Mouse (Mus musculus) heart, postnatal 10 days (tissue): ENCODE results near the gene Cers1. TPM values are rescaled to one million over a fixed set of nuclear protein-coding genes. Genes with fewer than 3 reads are reported as not detected.

ENCODE experiments used
- DNase-seq, 2 experiments: peaks; one replicate each; pipeline ENCODE4 v3.0.0; 2021
- intact Hi-C: fragments of 180-260 bp; cut with DNase I; formaldehyde crosslinking; loops from one replicate; pipeline ENCODE4 v1.15.1; 2025
- total RNA-seq, 2 experiments: library from RNA; stranded (reverse); gene quantifications; 2 replicates each; pipeline ENCODE4 v1.2.3; 2021

The Cers1 gene
- under 1 TPM; 0.57 to 0.67 TPM for total RNA-seq

GRCm38 (mm10) chr8:70315624-70316510 lies at the start of gene Cers1:
Gene Cers1 (plus strand): TSS chr8:70315775.
- intact Hi-C loops: loop anchor here (5.0 kb wide), 1 partner anchor 134 kb away; no protein-coding TSS in a partner anchor
- DNase-seq: peak; percentile 56 to 69

GRCm38 (mm10) chr8:70267674-70268073 lies 47.9 kb upstream of the Cers1 start:
- DNase-seq: no peak
- intact Hi-C loops: no loop called here

- intact Hi-C loops: no loop called here
- DNase-seq: no peak
Observed at GRCm38 (mm10) chr8:70268311-70268710, 47.3 kb upstream of the Cers1 start.

GRCm38 (mm10) chr8:70268799-70269565 lies 46.6 kb upstream of the Cers1 start:
- DNase-seq: peak in 1 of 2 experiments; percentile 53
- intact Hi-C loops: no loop called here

GRCm38 (mm10) chr8:70272949-70273348 lies 42.6 kb upstream of the Cers1 start:
- DNase-seq: no peak
- intact Hi-C loops: no loop called here

- no peak for DNase-seq
- intact Hi-C loops: no loop called here
Observed at GRCm38 (mm10) chr8:70274350-70274749, 41.2 kb upstream of the Cers1 start.

GRCm38 (mm10) chr8:70276476-70276875 lies 39.1 kb upstream of the Cers1 start:
- DNase-seq: peak in 1 of 2 experiments; percentile 58
- intact Hi-C loops: no loop called here

- intact Hi-C loops: no loop called here
- no peak for DNase-seq
Observed at GRCm38 (mm10) chr8:70278175-70278574, 37.4 kb upstream of the Cers1 start.

GRCm38 (mm10) chr8:70279266-70279665 lies 36.3 kb upstream of the Cers1 start:
- no peak for DNase-seq
- intact Hi-C loops: no loop called here

GRCm38 (mm10) chr8:70281001-70281400 lies 34.6 kb upstream of the Cers1 start:
- intact Hi-C loops: no loop called here
- DNase-seq: no peak

GRCm38 (mm10) chr8:70282603-70283135 lies 32.9 kb upstream of the Cers1 start, which contains the start of gene Homer3:
Gene Homer3 (plus strand): TSS chr8:70282827.
- intact Hi-C loops: no loop called here
- peak; percentile 93 for DNase-seq

- intact Hi-C loops: no loop called here
- DNase-seq: peak in 1 of 2 experiments; percentile 59
Observed at GRCm38 (mm10) chr8:70283136-70284077, 32.2 kb upstream of the Cers1 start.

GRCm38 (mm10) chr8:70284421-70284820 lies 31.2 kb upstream of the Cers1 start:
- DNase-seq: no peak
- intact Hi-C loops: no loop called here

- no peak for DNase-seq
- intact Hi-C loops: no loop called here
Observed at GRCm38 (mm10) chr8:70285304-70285703, 30.3 kb upstream of the Cers1 start.

GRCm38 (mm10) chr8:70286737-70287136 lies 28.8 kb upstream of the Cers1 start:
- DNase-seq: no peak
- intact Hi-C loops: no loop called here

- intact Hi-C loops: no loop called here
- no peak for DNase-seq
Observed at GRCm38 (mm10) chr8:70293988-70294405, 21.6 kb upstream of the Cers1 start.

- intact Hi-C loops: no loop called here
- no peak for DNase-seq
Observed at GRCm38 (mm10) chr8:70300881-70301280, 14.7 kb upstream of the Cers1 start.

GRCm38 (mm10) chr8:70302358-70302890 lies 13.2 kb upstream of the Cers1 start, which contains the start of the genes Ddx49 and Cope:
Gene Ddx49 (minus strand): TSS chr8:70302489.
Gene Cope (plus strand): TSS chr8:70302518.
- intact Hi-C loops: no loop called here
- peak; percentile 96 to 97 for DNase-seq

GRCm38 (mm10) chr8:70302901-70303300 lies 12.7 kb upstream of the Cers1 start:
- DNase-seq: no peak
- intact Hi-C loops: no loop called here

GRCm38 (mm10) chr8:70309311-70309710 lies 6.3 kb upstream of the Cers1 start:
- DNase-seq: peak in 1 of 2 experiments; percentile 43

More at GRCm38 (mm10) chr8:70309311-70309710, 6.3 kb upstream of the Cers1 start:
- intact Hi-C loops: no loop called here
